Mouse (Mus musculus) MEL (cell line): ENCODE data around the gene Arhgap19.

Source experiments
- CTCF ChIP-seq, 3 experiments: IDR thresholded peaks in 2 of 3; conservative IDR thresholded peaks in 1 of 3; 2 replicates each; pipeline ENCODE4 v1.5.1; 2011 to 2012; ENCODE audit warnings: low read length in 3 of 3, low read depth in 2 of 3, mild to moderate bottlenecking in 2 of 3, improper control_type of control experiment in 1 of 3, inconsistent platforms in 1 of 3, mixed read lengths in 1 of 3, moderate library complexity in 1 of 3; ENCODE audit not compliant: control insufficient read depth in 1 of 3, insufficient read depth in 1 of 3, poor library complexity in 1 of 3, severe bottlenecking in 1 of 3
- ZNF384 ChIP-seq: IDR thresholded peaks from 2 replicates; pipeline ENCODE4 v1.6.1; 2012; ENCODE audit warnings: low read depth, mild to moderate bottlenecking, inconsistent platforms, low read length, improper control_type of control experiment

- TF ChIP-seq CTCF (IDR thresholded peaks at IDR 0.05 in 2 of 3, conservative IDR thresholded peaks at IDR 0.05 in 1 of 3; ENCODE audit: control insufficient read depth in 1 of 3, insufficient read depth in 1 of 3, low read depth in 2 of 3, low read length in 3 of 3, poor library complexity in 1 of 3, severe bottlenecking in 1 of 3) (no peak), ZNF384 (no peak)
Observed at GRCm38 (mm10) chr19:41850719-41851543, 49.1 kb upstream of the Arhgap19 start.
